Mouse (Mus musculus) gastrocnemius, postnatal 10 days (tissue): ENCODE measurements at regions not wholly inside any gene's neighbourhood (a gene's known extent, or its start where the extent isn't known, plus 50 kb on each side); places are given as distances from the start of the nearest gene placed in this dataset.

Source experiments
- DNase-seq: peaks from one replicate; pipeline ENCODE4 v3.0.0; 2021; ENCODE audit warnings: mixed read lengths

DNA sequence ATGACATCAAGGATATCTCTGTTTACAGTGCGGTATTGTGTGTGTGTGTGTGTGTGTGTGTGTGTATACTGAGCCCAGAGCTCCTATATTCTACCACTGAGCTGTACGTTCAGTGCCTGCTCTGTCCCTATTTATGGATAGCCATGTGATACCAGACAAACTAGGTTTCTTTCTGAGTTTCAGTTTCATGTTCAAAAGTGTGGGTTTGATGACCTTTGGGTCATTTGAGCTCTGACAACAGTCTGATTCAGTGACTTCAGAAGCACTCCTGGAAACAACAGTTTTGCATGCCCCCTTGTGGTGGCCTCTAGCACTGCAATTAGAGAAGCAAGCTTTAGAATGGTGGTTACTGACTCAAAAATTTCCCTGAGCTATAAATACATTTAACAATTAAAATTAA, 50.9 kb upstream of the Tent2 start:
- peak; percentile 83 for DNase-seq

DNA sequence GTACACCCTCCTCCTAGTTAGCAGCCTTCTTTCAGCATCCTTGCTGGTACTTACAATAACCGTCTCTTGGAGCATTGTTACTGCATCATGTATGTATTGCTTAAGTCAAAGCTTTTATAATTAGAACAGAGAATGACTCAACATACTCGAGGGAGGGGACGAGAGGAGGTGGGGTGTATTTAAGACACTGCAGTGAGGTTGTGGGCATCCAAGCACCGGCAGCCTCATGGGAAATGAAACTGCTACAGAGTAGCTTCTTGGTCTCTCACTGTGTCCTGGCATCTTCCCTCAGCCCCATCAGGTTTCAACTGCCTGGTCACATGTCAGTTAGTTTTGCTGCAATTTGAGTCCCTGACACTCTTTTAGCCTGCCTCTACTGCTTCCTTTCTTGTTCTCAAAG, 50.7 kb upstream of the Homer1 start:
- no peak for DNase-seq
